Mouse (Mus musculus) intestine, embryonic 14.5 days (tissue): ENCODE data around the gene Cntnap1. TPM values are rescaled to one million over a fixed set of nuclear protein-coding genes. Genes with fewer than 3 reads are reported as not detected.

ENCODE experiments used
- ATAC-seq: fragments of 200-750 bp; cut with Nextera tagmentation; replicated peaks from 2 replicates; pipeline ENCODE4 v1.8.0; 2017; ENCODE audit warnings: low read depth, moderate number of reproducible peaks, moderate TSS enrichment, moderate library complexity; ENCODE audit not compliant: low FRiP score, low TSS enrichment
- DNase-seq: peaks from one replicate; pipeline ENCODE4 v3.0.0-alpha.2; 2018; ENCODE audit warnings: low spot score
- H3K27ac ChIP-seq: fragments of 300-500 bp; sonication (generic); 2 replicates; pipeline ENCODE4 v1.5.1; 2014; ENCODE audit warnings: low read depth, mild to moderate bottlenecking, control low read depth
- H3K27me3 ChIP-seq: fragments of 300-500 bp; sonication (generic); replicated peaks from 2 replicates; pipeline ENCODE4 v1.6.1; 2014; ENCODE audit warnings: low read length, control low read depth; ENCODE audit not compliant: control insufficient read depth, insufficient read depth
- H3K36me3 ChIP-seq: fragments of 300-500 bp; sonication (generic); 2 replicates; pipeline ENCODE4 v1.6.1; 2014; ENCODE audit warnings: low read length, control low read depth; ENCODE audit not compliant: control insufficient read depth, insufficient read depth
- H3K4me1 ChIP-seq: fragments of 300-500 bp; sonication (generic); replicated peaks from 2 replicates; pipeline ENCODE4 v1.6.1; 2014; ENCODE audit warnings: low read length, control low read depth, mixed read lengths; ENCODE audit not compliant: control insufficient read depth, insufficient read depth
- H3K4me2 ChIP-seq: fragments of 300-500 bp; sonication (generic); 2 replicates; pipeline ENCODE4 v1.6.1; 2014; ENCODE audit warnings: low read length
- H3K4me3 ChIP-seq: fragments of 300-500 bp; sonication (generic); 2 replicates; pipeline ENCODE4 v1.5.1; 2014; ENCODE audit warnings: low read depth, low read length, control low read depth, mixed read lengths
- H3K9ac ChIP-seq: fragments of 300-500 bp; sonication (generic); 2 replicates; pipeline ENCODE4 v1.6.1; 2014; ENCODE audit warnings: mild to moderate bottlenecking, low read length
- H3K9me3 ChIP-seq: fragments of 300-500 bp; sonication (generic); 2 replicates; pipeline ENCODE4 v1.6.1; 2016; ENCODE audit warnings: low read length, control low read depth; ENCODE audit not compliant: control insufficient read depth
- WGBS: fragments of 180-500 bp; shearing (Covaris S2); extraction: QIAGEN DNeasy Blood & Tissue Kit; methylation state at CpG from one replicate; pipeline ENCODE4 v1.1.7; 2014; 5-methylcytosine and 5-hydroxymethylcytosine counted together
- polyA plus RNA-seq: library from polyadenylated mRNA; unstranded; fragments of >200 nt; fragmentation: Nextera tagmentation; extraction: Ambion mirVana; gene quantifications from 2 replicates; pipeline ENCODE4 v1.2.1, GENCODE M21; 2014

Gene Cntnap1
- polyA plus RNA-seq, 1 experiment from 2014 or later, result 1.4 TPM

DNA sequence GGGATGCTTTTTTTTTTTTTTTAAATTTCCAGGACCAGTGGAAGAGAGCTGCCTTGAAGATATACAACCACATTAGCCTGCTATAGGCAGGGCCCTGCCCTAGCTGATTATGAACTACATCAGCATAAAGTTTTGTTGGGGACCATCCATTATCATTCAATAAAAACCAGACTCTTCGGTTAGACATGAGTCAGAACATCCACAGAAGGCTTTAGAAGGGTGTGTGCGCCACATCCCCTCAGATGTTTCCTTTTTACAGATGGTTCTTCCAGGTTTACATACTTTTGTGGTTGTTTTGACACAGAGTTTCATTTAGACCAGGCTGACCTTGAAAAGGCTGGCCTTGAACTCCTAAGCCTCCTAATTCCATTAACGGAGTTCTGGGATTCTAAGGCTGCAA is 54.0 kb downstream of the Cntnap1 start:
- no peaks in the 10 kb centered on the region for H3K27me3 ChIP-seq
- 80% methylated on average over 3 of the region's 3 CpGs for WGBS
- peaks cover 9% of the 10 kb centered on the region for H3K4me1 ChIP-seq
- no peak overlapping the region for H3K27ac ChIP-seq
- no peaks in the 10 kb centered on the region for H3K36me3 ChIP-seq
- H3K9me3 ChIP-seq, result no peaks in the 10 kb centered on the region
- H3K4me2 ChIP-seq, result no peak overlapping the region
- no peak overlapping the region for H3K4me3 ChIP-seq
- no peak for ATAC-seq
- no peak overlapping the region for H3K9ac ChIP-seq
- DNase-seq, result no peak

DNA sequence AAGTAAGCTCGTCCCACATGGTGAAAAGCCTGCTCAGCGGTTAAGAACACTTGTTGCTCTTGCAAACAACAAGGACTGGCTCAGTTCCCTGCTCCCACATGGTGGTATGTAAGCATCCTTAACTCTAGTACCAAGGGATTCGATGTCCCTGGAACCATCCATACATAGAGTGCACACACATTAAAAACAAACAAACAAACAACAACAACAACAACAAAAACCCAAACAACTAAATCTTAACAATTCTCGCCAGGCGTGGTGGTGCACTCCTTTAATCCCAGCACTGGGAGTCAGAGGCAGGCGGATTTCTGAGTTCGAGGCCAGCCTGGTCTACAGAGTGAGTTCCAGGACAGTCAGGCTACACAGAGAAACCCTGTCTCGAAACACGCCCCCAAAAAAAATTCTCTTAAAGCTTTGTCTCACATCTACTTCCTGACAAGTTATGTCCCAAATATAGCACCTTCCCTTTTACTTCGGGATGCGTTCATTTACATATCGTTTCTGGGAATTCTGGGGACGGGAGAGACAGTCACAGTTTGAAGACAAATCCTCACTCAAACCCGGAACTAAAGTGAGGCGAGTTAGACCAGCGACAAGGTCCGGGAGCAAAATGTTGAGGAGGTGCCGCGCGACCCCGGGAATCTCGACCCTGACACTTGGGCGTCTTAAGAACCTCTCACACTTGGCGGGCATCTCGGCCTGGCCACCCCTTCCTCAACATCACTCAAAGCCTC is 55.2 kb downstream of the Cntnap1 start:
- H3K27ac ChIP-seq, result peak overlapping the region; percentile 51; the same call in 1 of the 2 replicates
- ATAC-seq (no peak), DNase-seq (no peak)
- H3K4me3 ChIP-seq, result peak overlapping the region; percentile 91
- no peaks in the 10 kb centered on the region for H3K9me3 ChIP-seq
- H3K36me3 ChIP-seq, result no peaks in the 10 kb centered on the region
- WGBS, result 18% methylated on average over 25 of the region's 25 CpGs
- H3K4me1 ChIP-seq, result peaks cover 20% of the 10 kb centered on the region
- H3K4me2 ChIP-seq, result peak overlapping the region; percentile 75
- H3K27me3 ChIP-seq, result no peaks in the 10 kb centered on the region
- H3K9ac ChIP-seq, result peak overlapping the region; percentile 82

- peaks cover 27% of the 10 kb centered on the region for H3K4me1 ChIP-seq
- H3K4me2 ChIP-seq, result peak within 1 kb of the TSS; percentile 75
- DNase-seq (peak; percentile 91), ATAC-seq (peak; percentile 91)
- H3K27ac ChIP-seq, result peak within 1 kb of the TSS; percentile 51; the same call in 1 of the 2 replicates
- no peaks in the 10 kb centered on the region for H3K27me3 ChIP-seq
- no peaks in the 10 kb centered on the region for H3K36me3 ChIP-seq
- peak within 1 kb of the TSS; percentile 82 for H3K9ac ChIP-seq
- H3K4me3 ChIP-seq, result peak within 1 kb of the TSS; percentile 91
- no peaks in the 10 kb centered on the region for H3K9me3 ChIP-seq
- WGBS, result 1% methylated on average over 55 of the region's 56 CpGs
Observed at GRCm38 (mm10) chr11:101226065-101226701, 55.9 kb downstream of the Cntnap1 start, which contains the start of gene Ezh1. Gene Ezh1 (minus strand): TSS chr11:101226463.

DNA sequence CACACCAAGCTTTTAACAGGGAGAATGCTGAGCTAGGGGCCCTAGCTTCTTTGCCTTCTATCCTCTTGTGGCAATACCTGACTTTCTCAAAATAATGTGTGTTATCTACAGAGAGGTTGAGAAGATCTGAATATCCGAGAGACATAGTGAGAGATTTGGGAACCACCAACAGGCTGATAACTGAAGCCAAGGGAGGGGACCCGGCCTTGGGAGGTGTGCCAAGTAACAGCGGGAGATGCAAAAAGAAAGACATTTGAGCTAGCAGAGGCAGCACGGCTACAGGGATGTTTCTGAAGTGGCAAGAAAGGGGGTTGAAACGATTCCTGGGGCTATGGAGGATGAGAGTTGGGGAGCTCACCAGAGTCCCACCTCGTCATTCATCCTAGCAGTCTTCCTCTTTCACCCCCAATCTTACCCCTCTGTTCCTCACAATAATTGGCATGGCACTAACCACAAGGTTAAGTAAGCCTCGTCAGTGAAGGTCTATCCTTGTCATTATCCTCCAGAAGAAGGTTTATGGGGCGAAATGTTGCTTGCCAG is 59.1 kb downstream of the Cntnap1 start:
- Histone ChIP-seq H3K27me3 (no peaks in the 10 kb centered on the region), H3K36me3 (no peaks in the 10 kb centered on the region), H3K9ac (no peak overlapping the region), H3K27ac (0 out of 2 replicates have a peak overlapping the region, but pooled peaks have one; percentile 95), H3K9me3 (no peaks in the 10 kb centered on the region), H3K4me3 (no peak overlapping the region), H3K4me2 (no peak overlapping the region), H3K4me1 (peaks cover 42% of the 10 kb centered on the region)
- no peak for DNase-seq
- whole genome bisulfite sequencing, result 50% methylated on average over 8 of the region's 8 CpGs
- ATAC-seq, result no peak

DNA sequence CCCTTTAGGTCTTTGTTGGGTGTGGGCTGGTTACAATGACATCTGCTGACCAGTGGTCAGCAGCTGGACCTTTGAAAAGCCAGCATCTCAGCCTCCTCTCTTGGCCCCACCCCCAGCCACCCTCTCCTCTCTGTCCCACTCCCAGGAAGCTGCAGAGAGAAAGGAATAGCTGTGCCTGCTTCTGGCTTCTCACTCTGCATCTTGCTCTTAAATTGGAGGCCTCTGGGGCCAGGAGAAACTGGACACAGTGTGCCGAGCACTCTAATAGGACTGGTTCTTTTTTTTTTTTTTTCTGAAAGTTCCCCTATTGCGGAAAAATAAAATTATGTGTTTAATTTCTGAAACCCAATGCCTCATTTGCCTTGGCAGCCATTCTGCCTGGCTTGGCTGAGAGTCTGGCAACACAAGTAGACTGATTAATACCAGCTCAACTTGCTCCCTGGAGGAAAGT is 59.8 kb downstream of the Cntnap1 start:
- ATAC-seq, result no peak
- Histone ChIP-seq H3K27ac (peak overlapping the region; percentile 95), H3K27me3 (no peaks in the 10 kb centered on the region), H3K9ac (no peak overlapping the region), H3K4me2 (peak overlapping the region; percentile 54), H3K4me1 (peaks cover 41% of the 10 kb centered on the region), H3K9me3 (no peaks in the 10 kb centered on the region), H3K4me3 (no peak overlapping the region), H3K36me3 (no peaks in the 10 kb centered on the region)
- WGBS, result 38% methylated on average over 2 of the region's 2 CpGs
- DNase-seq, result no peak

- Histone ChIP-seq H3K9ac (no peak overlapping the region), H3K9me3 (no peaks in the 10 kb centered on the region), H3K36me3 (no peaks in the 10 kb centered on the region), H3K27me3 (no peaks in the 10 kb centered on the region), H3K4me2 (peak overlapping the region; percentile 54), H3K27ac (peak overlapping the region; percentile 95), H3K4me3 (no peak overlapping the region), H3K4me1 (peaks cover 36% of the 10 kb centered on the region)
- WGBS, result 31% methylated on average over 5 of the region's 5 CpGs
- ATAC-seq, result no peak
- DNase-seq, result no peak
Observed at GRCm38 (mm10) chr11:101230526-101230925, 60.2 kb downstream of the Cntnap1 start.

DNA sequence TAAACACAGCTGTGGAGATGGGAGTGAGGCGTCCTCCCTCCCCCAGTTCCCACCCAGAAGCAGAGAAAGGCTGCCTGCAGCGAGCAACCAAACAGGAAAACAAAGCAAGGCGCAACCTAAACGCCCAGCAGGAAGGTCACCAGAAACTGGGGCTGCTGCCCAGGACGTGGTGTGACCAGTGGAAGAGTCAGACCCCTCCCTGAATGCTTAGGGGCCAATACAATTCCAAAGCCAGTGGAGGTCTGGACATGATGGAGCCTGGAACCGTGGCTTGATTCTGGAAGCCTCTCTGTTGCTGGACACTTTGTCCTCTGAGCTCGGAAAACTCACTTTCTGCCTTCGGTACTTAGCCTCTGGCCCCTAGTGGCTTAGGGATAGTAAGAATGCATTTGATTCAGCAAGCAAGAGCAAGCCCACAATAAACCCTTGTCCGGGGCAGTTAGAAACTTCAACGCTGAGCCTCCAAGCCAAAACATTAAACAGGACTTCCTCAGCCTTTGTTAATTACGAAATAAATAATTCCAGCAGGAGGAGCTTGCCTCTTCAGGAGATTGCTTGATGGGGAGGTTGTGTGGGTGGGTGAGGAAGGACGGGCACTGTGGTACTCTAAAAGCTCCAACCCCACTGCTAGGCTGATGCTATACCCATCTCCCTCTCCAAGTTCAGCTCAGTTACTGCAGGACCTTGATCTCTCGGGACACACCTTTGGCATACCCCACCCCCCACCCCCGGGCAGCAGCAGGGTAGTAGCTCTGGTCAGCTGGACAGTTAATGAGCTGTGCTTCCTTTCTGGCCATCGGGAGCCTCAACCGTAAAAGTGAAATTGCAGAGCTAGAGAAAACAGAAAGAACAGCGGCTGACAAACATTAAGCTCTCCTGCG is 60.9 kb downstream of the Cntnap1 start:
- peak overlapping the region; percentile 44 for H3K9ac ChIP-seq
- no peak for DNase-seq
- no peaks in the 10 kb centered on the region for H3K36me3 ChIP-seq
- peak overlapping the region; percentile 54 for H3K4me2 ChIP-seq
- H3K4me1 ChIP-seq, result peaks cover 36% of the 10 kb centered on the region
- peak overlapping the region; percentile 17 for H3K4me3 ChIP-seq
- H3K9me3 ChIP-seq, result no peaks in the 10 kb centered on the region
- ATAC-seq, result 0 out of 2 replicates have a peak, but pooled peaks have one; percentile 4
- WGBS, result 9% methylated on average over 18 of the region's 18 CpGs
- peak overlapping the region; percentile 95 for H3K27ac ChIP-seq
- H3K27me3 ChIP-seq, result no peaks in the 10 kb centered on the region
